Mouse (Mus musculus) frontal cortex, adult (tissue): ENCODE data around the gene Olfr205.
"Not testable (repeated sequence)": the region's sequence is repeated elsewhere in the genome, so short reads cannot be mapped to it uniquely, and the experiment has no call there.

ENCODE experiments used
- ATAC-seq: cut with Nextera tagmentation; 2 replicates; pipeline ENCODE4 v1.9.2; 2017; ENCODE audit warnings: mild to moderate bottlenecking, moderate library complexity, mixed read lengths; ENCODE audit not compliant: low TSS enrichment

Olfr205 gene

GRCm38 (mm10) chr16:59331038-59331437, at the start of gene Olfr205:
Gene Olfr205 (minus strand): TSS chr16:59331138.
- no peak for ATAC-seq

- ATAC-seq = no peak
Observed at GRCm38 (mm10) chr16:59363893-59364292, 33.0 kb upstream of the Olfr205 start, which contains the start of gene Olfr209. Gene Olfr209 (minus strand): TSS chr16:59363993.

GRCm38 (mm10) chr16:59349146-59349545, 18.2 kb upstream of the Olfr205 start, which contains the start of gene Olfr206:
Gene Olfr206 (minus strand): TSS chr16:59349246.
- no peak for ATAC-seq

- ATAC-seq = not testable (repeated sequence)
Observed at GRCm38 (mm10) chr16:59323262-59323661, 7.7 kb downstream of the Olfr205 start.

GRCm38 (mm10) chr16:59318148-59318547, 12.8 kb downstream of the Olfr205 start, which contains the start of gene Olfr204:
Gene Olfr204 (minus strand): TSS chr16:59318248.
- no peak for ATAC-seq

GRCm38 (mm10) chr16:59298581-59298980, 32.4 kb downstream of the Olfr205 start, which contains the start of gene Olfr203:
Gene Olfr203 (plus strand): TSS chr16:59298881.
- ATAC-seq = no peak

- not testable (repeated sequence) for ATAC-seq
Observed at GRCm38 (mm10) chr16:59287576-59287975, 43.4 kb downstream of the Olfr205 start.

- no peak for ATAC-seq
Observed at GRCm38 (mm10) chr16:59286693-59287092, 44.2 kb downstream of the Olfr205 start, which contains the start of gene Olfr202. Gene Olfr202 (minus strand): TSS chr16:59286793.

GRCm38 (mm10) chr16:59283476-59283875, 47.5 kb downstream of the Olfr205 start:
- ATAC-seq = no peak

- ATAC-seq = no peak
Observed at GRCm38 (mm10) chr16:59280542-59280941, 50.4 kb downstream of the Olfr205 start.
